Mouse (Mus musculus): ENCODE measurements at regions not wholly inside any gene's neighbourhood (a gene's known extent, or its start where the extent isn't known, plus 50 kb on each side); places are given as distances from the start of the nearest gene placed in this dataset.

DNA sequence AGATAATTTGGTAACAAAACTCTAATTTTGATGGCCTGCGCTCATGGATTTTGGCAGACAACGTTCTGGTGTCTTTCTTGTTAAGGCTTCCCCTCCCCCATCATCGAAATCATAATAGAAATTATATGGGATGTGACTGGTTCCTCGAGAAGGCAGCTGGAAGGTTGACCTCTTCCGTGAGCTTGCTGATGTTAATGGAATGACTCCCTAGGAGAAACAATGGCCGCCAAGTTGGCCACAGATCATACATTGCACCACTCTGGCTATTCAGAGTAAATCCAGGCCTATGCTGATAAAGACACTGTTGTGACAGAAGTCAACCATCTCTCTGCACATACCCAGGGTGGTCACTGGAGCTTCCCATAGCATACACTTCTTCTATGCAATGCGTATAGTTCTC, 89.7 kb upstream of the Mast4 start:
- Histone ChIP-seq H3K79me2 (ENCODE audit: control insufficient read depth, insufficient read depth) (no peaks in the 10 kb centered on the region), H3K36me3 (ENCODE audit: control insufficient read depth, insufficient read depth) (no peaks in the 10 kb centered on the region), H3K79me3 (ENCODE audit: low read depth) (no peaks in the 10 kb centered on the region)

DNA sequence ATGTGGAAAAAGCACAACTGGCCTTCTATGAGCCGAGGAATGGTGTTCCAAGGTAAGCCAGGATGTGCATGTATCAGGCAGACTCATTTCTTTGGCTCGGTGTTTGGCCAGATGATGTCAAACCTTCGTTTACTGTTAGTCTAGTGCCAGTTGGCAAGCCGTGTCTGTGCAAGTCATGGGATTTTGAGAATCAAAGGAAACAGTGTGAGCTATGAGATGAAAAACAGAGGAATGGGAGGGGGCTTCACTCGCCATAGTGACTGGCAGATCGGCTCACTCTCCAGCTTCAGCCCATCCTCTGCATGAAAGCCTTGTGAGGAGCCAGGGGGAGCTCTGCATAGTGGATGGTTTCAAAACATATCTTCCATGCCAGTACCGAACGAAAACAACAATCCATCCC, 89.1 kb upstream of the Mast4 start:
- no peak overlapping the region for H3K4me3 ChIP-seq (ENCODE audit: insufficient read depth, poor library complexity, severe bottlenecking)
- TF ChIP-seq MAX (IDR thresholded peaks at IDR 0.05): no peak
- no peak for TF ChIP-seq FOSL1 (IDR thresholded peaks at IDR 0.05; ENCODE audit: insufficient read depth, low read length, poor library complexity, severe bottlenecking)
- TF ChIP-seq MYOD1 (IDR thresholded peaks at IDR 0.05; ENCODE audit: control insufficient read depth, insufficient read length, low read depth): no peak
- no peak for TF ChIP-seq USF1 (IDR thresholded peaks at IDR 0.05; ENCODE audit: low read depth)
- TF ChIP-seq CTCF (IDR thresholded peaks at IDR 0.05; ENCODE audit: control insufficient read depth, insufficient read depth, insufficient read length): no peak
- TF ChIP-seq CEBPB (IDR thresholded peaks at IDR 0.05; ENCODE audit: low read depth): no peak
- TF ChIP-seq MYOG (IDR thresholded peaks at IDR 0.05; ENCODE audit: control insufficient read depth, extremely low read depth, insufficient read length): no peak
- no peaks in the 10 kb centered on the region for H3K27me3 ChIP-seq (ENCODE audit: control insufficient read depth, insufficient read depth, insufficient read length)
- H3K79me3 ChIP-seq (ENCODE audit: low read depth): no peaks in the 10 kb centered on the region
- no peak overlapping the region for H3ac ChIP-seq (ENCODE audit: control insufficient read depth, insufficient read length, low read depth)
- no peaks in the 10 kb centered on the region for H3K36me3 ChIP-seq (ENCODE audit: control insufficient read depth, insufficient read depth)
- no peaks in the 10 kb centered on the region for H3K79me2 ChIP-seq (ENCODE audit: control insufficient read depth, insufficient read depth)

More for the DNA sequence above, 89.7 kb upstream of the Mast4 start:
- H3K27me3 ChIP-seq (ENCODE audit: control insufficient read depth, insufficient read depth, insufficient read length): no peaks in the 10 kb centered on the region
- no peak for TF ChIP-seq CTCF (IDR thresholded peaks at IDR 0.05; ENCODE audit: control insufficient read depth, insufficient read depth, insufficient read length)
- no peak overlapping the region for H3K4me3 ChIP-seq (ENCODE audit: insufficient read depth, poor library complexity, severe bottlenecking)
- no peak overlapping the region for H3ac ChIP-seq (ENCODE audit: control insufficient read depth, insufficient read length, low read depth)

DNA sequence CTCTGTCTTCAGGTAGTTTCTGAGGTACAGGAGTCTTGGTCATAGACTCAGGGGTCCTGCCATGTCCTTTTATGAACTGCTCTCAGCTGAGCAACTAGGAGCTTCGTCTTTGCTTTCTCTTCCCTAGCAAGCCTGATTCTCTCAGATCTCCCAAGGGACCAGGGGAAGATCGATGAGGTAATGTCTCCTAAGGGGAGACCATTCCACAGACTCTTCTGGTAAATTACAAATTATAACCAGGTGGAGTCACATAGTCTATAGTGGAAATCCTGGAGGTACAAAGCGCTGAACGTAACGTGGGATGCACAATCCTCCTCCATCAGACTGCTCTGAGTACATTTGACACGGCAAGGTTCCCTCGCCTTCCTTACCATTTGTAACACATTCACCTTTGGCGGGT, 88.7 kb upstream of the Mast4 start:
- TF ChIP-seq MAX (IDR thresholded peaks at IDR 0.05) (no peak), CEBPB (IDR thresholded peaks at IDR 0.05; ENCODE audit: low read depth) (no peak), MYOD1 (IDR thresholded peaks at IDR 0.05; ENCODE audit: control insufficient read depth, insufficient read length, low read depth) (no peak), CTCF (IDR thresholded peaks at IDR 0.05; ENCODE audit: control insufficient read depth, insufficient read depth, insufficient read length) (no peak), USF1 (IDR thresholded peaks at IDR 0.05; ENCODE audit: low read depth) (no peak), MYOG (IDR thresholded peaks at IDR 0.05; ENCODE audit: control insufficient read depth, extremely low read depth, insufficient read length) (no peak), FOSL1 (IDR thresholded peaks at IDR 0.05; ENCODE audit: insufficient read depth, low read length, poor library complexity, severe bottlenecking) (no peak)
- no peaks in the 10 kb centered on the region for H3K79me2 ChIP-seq (ENCODE audit: control insufficient read depth, insufficient read depth)

DNA sequence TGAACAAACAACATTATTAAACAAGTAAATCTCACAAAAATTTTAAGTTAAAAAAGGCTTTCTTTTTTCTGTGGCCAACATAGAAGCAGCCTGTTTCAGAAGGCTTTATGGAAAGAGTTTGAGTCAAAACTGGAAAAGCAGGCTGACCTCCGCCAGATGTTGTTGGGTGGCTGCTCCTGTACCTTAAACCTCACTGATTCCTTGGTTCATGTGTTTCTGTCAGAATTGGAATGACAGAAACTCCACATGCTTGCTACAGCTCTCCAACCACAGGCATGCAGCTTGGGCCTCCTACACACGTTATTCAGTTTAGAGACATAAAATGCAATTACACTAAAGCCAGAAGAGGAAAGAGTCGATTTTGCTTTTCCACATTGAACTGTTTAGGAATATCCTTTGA, 84.8 kb upstream of the Mast4 start:
- no peaks in the 10 kb centered on the region for H3K79me3 ChIP-seq (ENCODE audit: low read depth)
- H3K4me3 ChIP-seq (ENCODE audit: insufficient read depth, poor library complexity, severe bottlenecking): no peak overlapping the region
- no peaks in the 10 kb centered on the region for H3K36me3 ChIP-seq (ENCODE audit: control insufficient read depth, insufficient read depth)
- H3K27me3 ChIP-seq (ENCODE audit: control insufficient read depth, insufficient read depth, insufficient read length): no peaks in the 10 kb centered on the region
- H3K79me2 ChIP-seq (ENCODE audit: control insufficient read depth, insufficient read depth): no peaks in the 10 kb centered on the region
- TF ChIP-seq CTCF (IDR thresholded peaks at IDR 0.05; ENCODE audit: control insufficient read depth, insufficient read depth, insufficient read length) (no peak), MAX (IDR thresholded peaks at IDR 0.05) (no peak), FOSL1 (IDR thresholded peaks at IDR 0.05; ENCODE audit: insufficient read depth, low read length, poor library complexity, severe bottlenecking) (no peak), USF1 (IDR thresholded peaks at IDR 0.05; ENCODE audit: low read depth) (no peak), CEBPB (IDR thresholded peaks at IDR 0.05; ENCODE audit: low read depth) (no peak), MYOD1 (IDR thresholded peaks at IDR 0.05; ENCODE audit: control insufficient read depth, insufficient read length, low read depth) (no peak), MYOG (IDR thresholded peaks at IDR 0.05; ENCODE audit: control insufficient read depth, extremely low read depth, insufficient read length) (no peak)
- no peak overlapping the region for H3ac ChIP-seq (ENCODE audit: control insufficient read depth, insufficient read length, low read depth)

More for the DNA sequence above, 88.7 kb upstream of the Mast4 start:
- Histone ChIP-seq H3K27me3 (ENCODE audit: control insufficient read depth, insufficient read depth, insufficient read length) (no peaks in the 10 kb centered on the region), H3ac (ENCODE audit: control insufficient read depth, insufficient read length, low read depth) (no peak overlapping the region), H3K4me3 (ENCODE audit: insufficient read depth, poor library complexity, severe bottlenecking) (no peak overlapping the region), H3K79me3 (ENCODE audit: low read depth) (no peaks in the 10 kb centered on the region), H3K36me3 (ENCODE audit: control insufficient read depth, insufficient read depth) (no peaks in the 10 kb centered on the region)

DNA sequence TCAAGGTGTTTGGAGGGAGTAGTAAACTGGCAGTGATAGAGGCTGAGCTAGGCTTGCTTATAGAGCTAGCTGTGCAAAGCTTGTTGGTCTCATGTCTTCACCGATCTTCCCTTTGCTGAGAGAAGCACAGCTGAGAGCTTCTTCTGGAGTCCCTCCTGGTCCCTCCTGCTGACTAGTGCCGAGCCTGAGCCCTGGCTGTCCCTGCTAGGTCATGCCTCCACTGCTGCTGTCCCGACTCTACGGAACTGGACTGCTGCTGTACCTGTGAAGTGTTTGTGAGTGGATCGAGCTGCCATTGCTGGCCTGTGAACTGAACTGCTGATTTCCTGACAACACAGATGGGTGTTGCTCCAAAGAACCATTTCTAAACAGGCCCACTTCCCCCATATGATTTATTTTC, 83.0 kb upstream of the Mast4 start:
- Histone ChIP-seq H3K79me3 (ENCODE audit: low read depth) (no peaks in the 10 kb centered on the region), H3K4me3 (ENCODE audit: insufficient read depth, poor library complexity, severe bottlenecking) (no peak overlapping the region), H3K79me2 (ENCODE audit: control insufficient read depth, insufficient read depth) (no peaks in the 10 kb centered on the region), H3K27me3 (ENCODE audit: control insufficient read depth, insufficient read depth, insufficient read length) (no peaks in the 10 kb centered on the region), H3K36me3 (ENCODE audit: control insufficient read depth, insufficient read depth) (no peaks in the 10 kb centered on the region), H3ac (ENCODE audit: control insufficient read depth, insufficient read length, low read depth) (no peak overlapping the region)
- no peak for TF ChIP-seq MYOG (IDR thresholded peaks at IDR 0.05; ENCODE audit: control insufficient read depth, extremely low read depth, insufficient read length)
- TF ChIP-seq CTCF (IDR thresholded peaks at IDR 0.05; ENCODE audit: control insufficient read depth, insufficient read depth, insufficient read length): no peak
- no peak for TF ChIP-seq CEBPB (IDR thresholded peaks at IDR 0.05; ENCODE audit: low read depth)
- TF ChIP-seq MYOD1 (IDR thresholded peaks at IDR 0.05; ENCODE audit: control insufficient read depth, insufficient read length, low read depth): no peak
- TF ChIP-seq MAX (IDR thresholded peaks at IDR 0.05): no peak
- no peak for TF ChIP-seq FOSL1 (IDR thresholded peaks at IDR 0.05; ENCODE audit: insufficient read depth, low read length, poor library complexity, severe bottlenecking)
- TF ChIP-seq USF1 (IDR thresholded peaks at IDR 0.05; ENCODE audit: low read depth): no peak

DNA sequence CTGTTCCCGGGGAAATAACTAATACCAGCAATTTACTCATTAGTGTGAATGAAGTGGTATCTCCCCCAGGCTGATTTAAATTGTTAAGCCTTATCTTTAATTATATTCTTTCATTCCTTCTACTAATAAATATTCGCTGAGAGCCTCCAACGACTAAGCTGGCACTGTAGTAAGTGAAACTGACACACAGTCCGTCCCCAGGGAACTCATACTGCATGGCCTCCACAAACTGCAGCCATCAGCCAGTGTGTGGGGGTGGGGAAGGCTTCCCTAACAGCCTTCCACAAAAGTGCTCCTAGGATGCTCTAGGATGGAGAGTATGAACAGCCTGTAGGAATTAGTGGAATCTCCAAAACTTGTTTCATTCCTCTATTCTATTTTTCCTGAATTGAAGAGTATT, 81.0 kb upstream of the Mast4 start:
- Histone ChIP-seq H3K4me3 (ENCODE audit: insufficient read depth, poor library complexity, severe bottlenecking) (no peak overlapping the region), H3K27me3 (ENCODE audit: control insufficient read depth, insufficient read depth, insufficient read length) (no peaks in the 10 kb centered on the region), H3ac (ENCODE audit: control insufficient read depth, insufficient read length, low read depth) (no peak overlapping the region), H3K79me2 (ENCODE audit: control insufficient read depth, insufficient read depth) (no peaks in the 10 kb centered on the region), H3K36me3 (ENCODE audit: control insufficient read depth, insufficient read depth) (no peaks in the 10 kb centered on the region), H3K79me3 (ENCODE audit: low read depth) (no peaks in the 10 kb centered on the region)
- TF ChIP-seq CTCF (IDR thresholded peaks at IDR 0.05; ENCODE audit: control insufficient read depth, insufficient read depth, insufficient read length) (no peak), CEBPB (IDR thresholded peaks at IDR 0.05; ENCODE audit: low read depth) (no peak), MYOG (IDR thresholded peaks at IDR 0.05; ENCODE audit: control insufficient read depth, extremely low read depth, insufficient read length) (no peak), MYOD1 (IDR thresholded peaks at IDR 0.05; ENCODE audit: control insufficient read depth, insufficient read length, low read depth) (no peak), FOSL1 (IDR thresholded peaks at IDR 0.05; ENCODE audit: insufficient read depth, low read length, poor library complexity, severe bottlenecking) (no peak), MAX (IDR thresholded peaks at IDR 0.05) (no peak), USF1 (IDR thresholded peaks at IDR 0.05; ENCODE audit: low read depth) (no peak)
